Mouse (Mus musculus): ENCODE results near the gene D930020B18Rik. TPM values are rescaled to one million over a fixed set of nuclear protein-coding genes. Genes with fewer than 3 reads are reported as not detected.
A peak's percentile ranks its signal among the peaks of the same experiment; 100 is the strongest.

D930020B18Rik gene
- polyA plus RNA-seq, 1 experiment from 2014 or later = 0.15 TPM

DNA sequence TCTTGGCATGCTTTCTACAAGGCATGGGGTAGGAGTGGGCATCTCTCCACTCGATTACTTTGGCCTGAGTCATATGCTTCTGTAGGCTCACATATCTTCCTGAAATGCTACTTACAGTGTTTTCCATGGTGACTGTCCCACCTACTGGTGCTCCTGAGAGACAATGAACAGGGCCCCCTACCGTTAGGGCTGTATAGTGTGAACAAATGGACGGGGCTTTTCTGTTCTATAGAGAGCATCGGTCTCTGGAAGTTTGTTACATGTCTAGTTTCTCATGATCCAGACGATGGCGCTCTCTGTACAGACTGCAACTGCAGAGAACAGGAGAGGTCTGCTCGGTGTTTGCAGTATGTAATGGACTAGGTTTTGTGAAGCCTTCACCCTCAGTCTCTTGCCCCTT is 46.1 kb downstream of the D930020B18Rik start:
- no peak for ATAC-seq
- Histone ChIP-seq H3K36me3 (no peaks in the 10 kb centered on the region), H3K4me3 (replicated peaks) (no peak overlapping the region), H3K9me3 (no peaks in the 10 kb centered on the region), H3K4me2 (replicated peaks) (no peak overlapping the region), H3K27me3 (no peaks in the 10 kb centered on the region), H3K27ac (no peak overlapping the region), H3K9ac (replicated peaks) (no peak overlapping the region), H3K4me1 (replicated peaks) (no peaks in the 10 kb centered on the region)
- WGBS = 78% methylated on average over 7 of the region's 7 CpGs

GRCm38 (mm10) chr10:121689591-121690314 is 48.4 kb downstream of the D930020B18Rik start:
- Histone ChIP-seq H3K36me3 (no peaks in the 10 kb centered on the region), H3K4me2 (replicated peaks) (no peak overlapping the region), H3K27ac (no peak overlapping the region), H3K4me3 (replicated peaks) (no peak overlapping the region), H3K9me3 (no peaks in the 10 kb centered on the region), H3K9ac (replicated peaks) (no peak overlapping the region), H3K4me1 (replicated peaks) (no peaks in the 10 kb centered on the region), H3K27me3 (peaks cover 3% of the 10 kb centered on the region; the same call in 1 of the 2 replicates)
- ATAC-seq = peak; percentile 82
- WGBS = 24% methylated on average over 15 of the region's 15 CpGs

DNA sequence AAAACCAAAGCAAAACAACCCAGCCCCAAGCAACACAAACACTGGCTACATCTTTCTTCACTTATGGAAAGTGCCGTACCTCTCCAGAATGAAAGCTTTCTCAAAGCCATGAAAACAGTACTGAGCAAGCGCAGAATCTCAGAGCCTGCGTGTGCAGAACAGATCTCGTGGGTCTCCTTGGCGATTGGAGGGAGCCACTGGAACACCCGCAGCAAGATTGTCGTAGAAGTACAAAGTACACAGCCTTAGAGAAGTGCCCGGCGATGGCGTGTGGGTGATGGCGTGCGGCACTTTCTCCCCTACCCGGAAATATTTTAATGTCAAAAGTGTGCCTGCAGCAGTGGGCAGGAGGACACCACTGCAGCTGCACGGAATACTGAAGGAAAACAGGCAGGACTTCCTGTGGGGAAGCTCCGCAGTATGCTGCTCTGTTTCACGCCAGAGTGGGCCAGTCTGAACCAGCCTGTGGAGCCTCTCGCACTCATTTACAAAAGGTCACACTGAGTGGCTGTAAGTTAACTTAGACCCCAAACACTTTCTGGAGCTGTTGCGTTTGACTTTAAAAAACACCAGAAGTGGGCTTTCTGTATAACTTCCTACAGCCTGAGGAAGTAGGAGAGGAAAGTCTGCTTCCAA is 51.7 kb downstream of the D930020B18Rik start:
- no peak for ATAC-seq
- Histone ChIP-seq H3K27me3 (peaks cover 3% of the 10 kb centered on the region; the same call in 1 of the 2 replicates), H3K9me3 (peaks cover 4% of the 10 kb centered on the region), H3K9ac (replicated peaks) (no peak overlapping the region), H3K36me3 (no peaks in the 10 kb centered on the region), H3K4me2 (replicated peaks) (no peak overlapping the region), H3K4me3 (replicated peaks) (no peak overlapping the region), H3K4me1 (replicated peaks) (no peaks in the 10 kb centered on the region), H3K27ac (no peak overlapping the region)
- 55% methylated on average over 18 of the region's 18 CpGs for WGBS

DNA sequence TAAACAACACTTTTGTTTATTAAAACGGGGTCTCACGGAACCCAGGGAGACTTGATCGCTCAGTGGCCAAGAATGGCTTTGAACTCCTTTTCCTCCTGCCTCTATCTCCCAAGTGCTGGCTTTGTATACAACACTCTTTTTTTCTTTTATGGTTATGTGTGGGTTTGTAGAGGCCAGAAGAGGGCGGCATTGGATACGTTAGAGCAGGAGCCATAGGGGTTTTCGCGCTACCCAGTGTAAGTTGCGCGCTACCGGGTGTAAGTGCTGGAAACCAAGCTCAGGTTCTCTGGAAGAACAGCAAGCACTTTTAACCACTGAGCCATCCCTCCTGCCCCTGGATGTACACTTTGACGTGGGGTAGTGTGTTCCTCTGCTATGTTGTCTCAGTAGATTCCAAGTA is 53.2 kb downstream of the D930020B18Rik start:
- ATAC-seq = no peak
- Histone ChIP-seq H3K4me2 (replicated peaks) (no peak overlapping the region), H3K4me3 (replicated peaks) (no peak overlapping the region), H3K27ac (no peak overlapping the region), H3K4me1 (replicated peaks) (no peaks in the 10 kb centered on the region), H3K9ac (replicated peaks) (no peak overlapping the region), H3K9me3 (peaks cover 4% of the 10 kb centered on the region), H3K27me3 (peaks cover 3% of the 10 kb centered on the region; the same call in 1 of the 2 replicates), H3K36me3 (no peaks in the 10 kb centered on the region)
- 84% methylated on average over 11 of the region's 11 CpGs for WGBS

GRCm38 (mm10) chr10:121701296-121702248 is 60.2 kb downstream of the D930020B18Rik start:
- no peak overlapping the region for H3K9ac ChIP-seq (replicated peaks)
- no peak for ATAC-seq
- 64% methylated on average over 11 of the region's 11 CpGs for WGBS
- no peaks in the 10 kb centered on the region for H3K27me3 ChIP-seq
- no peak overlapping the region for H3K4me2 ChIP-seq (replicated peaks)
- H3K4me1 ChIP-seq (replicated peaks) = no peaks in the 10 kb centered on the region
- H3K36me3 ChIP-seq = no peaks in the 10 kb centered on the region
- H3K9me3 ChIP-seq = peaks cover 4% of the 10 kb centered on the region
- no peak overlapping the region for H3K4me3 ChIP-seq (replicated peaks)
- no peak overlapping the region for H3K27ac ChIP-seq

DNA sequence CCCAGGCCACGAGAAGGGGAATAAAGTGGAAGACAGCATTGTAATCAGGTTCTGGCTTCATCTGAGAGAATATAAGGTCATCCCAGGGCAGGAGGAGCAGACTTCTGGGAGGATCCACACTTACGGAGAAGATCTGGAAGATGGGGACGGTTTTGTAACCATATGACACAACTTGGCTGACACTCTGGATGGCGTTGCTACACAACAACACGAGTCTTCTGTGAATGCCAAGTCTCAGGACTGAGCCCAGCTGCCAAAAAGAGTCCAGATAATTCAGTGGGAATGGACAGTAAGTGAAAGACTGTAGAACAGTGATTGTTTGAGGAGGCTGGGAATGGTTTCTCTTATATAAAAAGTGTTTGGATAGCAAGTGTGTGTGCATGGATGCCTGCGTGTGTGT is 62.2 kb downstream of the D930020B18Rik start:
- WGBS = 85% methylated on average over 6 of the region's 6 CpGs
- ATAC-seq = no peak
- Histone ChIP-seq H3K9me3 (no peaks in the 10 kb centered on the region), H3K27ac (no peak overlapping the region), H3K9ac (replicated peaks) (no peak overlapping the region), H3K4me1 (replicated peaks) (no peaks in the 10 kb centered on the region), H3K36me3 (no peaks in the 10 kb centered on the region), H3K4me3 (replicated peaks) (no peak overlapping the region), H3K4me2 (replicated peaks) (no peak overlapping the region), H3K27me3 (no peaks in the 10 kb centered on the region)

DNA sequence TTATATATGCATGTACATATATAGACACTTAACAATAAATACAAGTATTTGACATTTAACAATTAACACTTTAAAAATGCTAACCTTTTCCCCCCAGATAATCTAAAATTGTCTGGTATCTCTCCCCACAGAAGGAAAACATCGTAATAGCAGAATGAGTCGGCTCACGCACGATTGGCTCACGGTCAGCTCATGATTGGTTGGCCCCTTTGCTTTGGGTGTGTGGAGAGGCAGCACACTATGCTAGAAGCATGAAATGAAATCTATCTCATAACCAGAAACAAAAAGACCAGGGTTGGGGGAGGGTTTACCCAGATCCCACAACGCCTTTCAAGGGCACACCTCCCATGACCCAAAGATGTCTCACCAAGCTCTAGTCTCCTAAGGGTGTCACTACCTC is 63.5 kb downstream of the D930020B18Rik start:
- no peaks in the 10 kb centered on the region for H3K4me1 ChIP-seq (replicated peaks)
- ATAC-seq = no peak
- no peak overlapping the region for H3K4me2 ChIP-seq (replicated peaks)
- no peak overlapping the region for H3K27ac ChIP-seq
- no peaks in the 10 kb centered on the region for H3K36me3 ChIP-seq
- no peak overlapping the region for H3K4me3 ChIP-seq (replicated peaks)
- no peaks in the 10 kb centered on the region for H3K27me3 ChIP-seq
- 97% methylated on average over 6 of the region's 6 CpGs for WGBS
- H3K9ac ChIP-seq (replicated peaks) = no peak overlapping the region
- H3K9me3 ChIP-seq = no peaks in the 10 kb centered on the region

DNA sequence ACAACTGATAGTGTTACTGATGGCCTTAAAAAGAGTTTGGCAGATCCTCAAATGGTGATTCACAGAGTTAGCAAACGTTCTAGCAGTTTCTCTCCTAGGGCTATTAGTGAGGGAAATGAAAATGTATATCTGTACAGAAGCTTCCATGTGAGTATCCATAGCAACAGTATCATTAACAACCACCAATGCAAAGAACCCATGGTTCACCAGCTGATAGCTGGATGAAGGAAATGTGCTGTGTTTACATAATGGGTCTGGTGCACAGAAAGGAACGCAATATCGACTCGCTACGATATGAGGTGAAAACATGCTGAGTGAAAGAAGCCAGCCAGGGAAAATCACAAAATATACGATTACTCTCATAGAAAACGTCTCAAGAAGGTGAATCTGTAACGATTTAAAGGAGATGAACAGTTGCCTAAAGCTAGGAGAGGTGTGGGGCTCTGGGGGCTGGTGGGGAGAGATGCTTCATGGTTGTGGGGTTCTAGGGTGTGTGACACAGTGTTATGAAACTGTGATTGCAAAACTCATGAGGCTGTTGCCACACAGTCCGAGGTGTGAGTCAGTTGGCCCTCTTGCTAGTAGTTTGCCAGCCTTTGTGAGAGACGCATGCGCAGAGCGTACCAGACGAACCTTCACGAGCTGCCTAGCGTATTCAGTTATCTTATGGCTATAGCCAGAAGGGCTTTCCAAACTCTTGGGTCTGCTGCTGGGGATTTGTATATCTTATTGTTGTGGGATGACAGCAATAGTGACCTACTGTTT is 64.2 kb downstream of the D930020B18Rik start:
- H3K9ac ChIP-seq (replicated peaks) = no peak overlapping the region
- no peaks in the 10 kb centered on the region for H3K9me3 ChIP-seq
- H3K4me1 ChIP-seq (replicated peaks) = no peaks in the 10 kb centered on the region
- H3K4me2 ChIP-seq (replicated peaks) = no peak overlapping the region
- no peak overlapping the region for H3K4me3 ChIP-seq (replicated peaks)
- 90% methylated on average over 15 of the region's 15 CpGs for WGBS
- H3K27ac ChIP-seq = no peak overlapping the region
- ATAC-seq = no peak
- H3K27me3 ChIP-seq = no peaks in the 10 kb centered on the region
- no peaks in the 10 kb centered on the region for H3K36me3 ChIP-seq

DNA sequence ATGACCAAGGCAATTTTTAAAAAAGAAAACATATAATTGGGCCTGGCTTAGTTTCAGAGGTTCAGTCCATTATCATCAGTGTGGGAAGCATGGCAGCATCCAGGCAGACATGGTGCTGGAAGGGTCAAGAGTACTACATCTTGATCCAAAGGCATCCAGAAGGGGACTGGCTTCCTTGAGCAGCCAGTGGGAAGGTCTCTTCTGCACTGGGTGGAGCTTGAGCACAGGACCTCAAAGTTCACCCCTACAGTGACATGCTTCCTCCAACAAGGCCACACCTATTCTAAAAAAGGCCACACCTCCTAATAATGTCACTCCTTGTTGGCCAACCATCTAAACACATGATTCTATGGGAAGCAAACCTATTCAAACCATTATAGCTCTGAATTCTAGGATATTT is 75.5 kb downstream of the D930020B18Rik start:
- no peak overlapping the region for H3K4me2 ChIP-seq (replicated peaks)
- H3K4me1 ChIP-seq (replicated peaks) = no peaks in the 10 kb centered on the region
- H3K9ac ChIP-seq (replicated peaks) = no peak overlapping the region
- no peak for ATAC-seq
- H3K4me3 ChIP-seq (replicated peaks) = no peak overlapping the region
- peaks cover 2% of the 10 kb centered on the region; the same call in 1 of the 2 replicates for H3K9me3 ChIP-seq
- no peak overlapping the region for H3K27ac ChIP-seq
- no peaks in the 10 kb centered on the region for H3K27me3 ChIP-seq
- no peaks in the 10 kb centered on the region for H3K36me3 ChIP-seq

DNA sequence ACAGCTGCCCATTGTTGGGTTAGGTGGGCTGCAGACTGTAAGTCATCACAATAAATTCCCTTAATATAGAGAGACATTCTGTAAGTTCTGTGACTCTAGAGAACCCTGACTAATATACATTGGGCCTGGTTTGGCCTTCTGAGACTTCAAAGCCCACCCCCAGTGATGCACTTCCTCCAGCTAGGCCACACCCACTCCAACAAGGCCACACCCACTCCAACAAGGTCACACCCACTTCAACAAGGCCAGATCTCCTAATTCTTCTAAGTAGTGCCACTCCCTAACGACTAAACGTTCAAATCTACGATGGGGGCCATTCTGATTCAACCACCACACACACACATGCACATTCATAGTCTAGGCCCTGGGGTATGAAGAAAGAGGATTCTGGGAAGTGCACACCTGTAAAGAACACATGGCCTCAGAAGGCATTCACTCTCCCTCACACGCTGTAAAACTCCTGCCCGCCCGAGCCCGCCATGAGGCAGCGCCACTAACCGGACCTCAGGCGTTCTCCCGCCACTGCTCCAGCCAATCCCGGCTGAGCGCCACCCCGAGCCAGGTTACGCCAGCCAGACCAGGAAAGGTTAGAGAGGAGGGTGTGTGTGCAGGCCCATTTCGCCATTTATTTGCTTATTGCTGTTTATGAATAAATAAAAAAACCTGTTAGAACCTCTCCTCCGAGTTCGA is 77.7 kb downstream of the D930020B18Rik start:
- Histone ChIP-seq H3K27ac (no peak overlapping the region), H3K9me3 (peaks cover 4% of the 10 kb centered on the region; the same call in 1 of the 2 replicates), H3K4me2 (replicated peaks) (no peak overlapping the region), H3K4me1 (replicated peaks) (no peaks in the 10 kb centered on the region), H3K4me3 (replicated peaks) (no peak overlapping the region), H3K27me3 (no peaks in the 10 kb centered on the region), H3K36me3 (no peaks in the 10 kb centered on the region), H3K9ac (replicated peaks) (no peak overlapping the region)
- 93% methylated on average over 18 of the region's 18 CpGs for WGBS
- ATAC-seq = no peak

GRCm38 (mm10) chr10:121720701-121721100 is 79.3 kb downstream of the D930020B18Rik start:
- H3K9me3 ChIP-seq = peaks cover 4% of the 10 kb centered on the region; the same call in 1 of the 2 replicates
- WGBS = 93% methylated on average over 13 of the region's 13 CpGs
- no peak overlapping the region for H3K27ac ChIP-seq
- no peak overlapping the region for H3K9ac ChIP-seq (replicated peaks)
- no peaks in the 10 kb centered on the region for H3K4me1 ChIP-seq (replicated peaks)
- no peak overlapping the region for H3K4me3 ChIP-seq (replicated peaks)
- no peaks in the 10 kb centered on the region for H3K27me3 ChIP-seq
- no peaks in the 10 kb centered on the region for H3K36me3 ChIP-seq
- ATAC-seq = no peak
- no peak overlapping the region for H3K4me2 ChIP-seq (replicated peaks)
